Mouse (Mus musculus): ENCODE results near the gene Ercc8. TPM values are rescaled to one million over a fixed set of nuclear protein-coding genes. Genes with fewer than 3 reads are reported as not detected.
A peak's percentile ranks its signal among the peaks of the same experiment; 100 is the strongest.

Ercc8 gene
- 24.5 and 27.2 TPM in 2 replicates for polyA plus RNA-seq (2014; fragmentation: Nextera tagmentation; extraction: Ambion mirVana)

- H3K36me3 ChIP-seq (ENCODE audit: control insufficient read depth, insufficient read depth, low read length) = no peaks in the 10 kb centered on the region
- H3K27ac ChIP-seq (ENCODE audit: low read depth, low read length) = no peak within 1 kb of the TSS
- peak within 1 kb of the TSS; percentile 81 for H3K4me2 ChIP-seq (replicated peaks; ENCODE audit: low read depth, low read length)
- H3K4me1 ChIP-seq (replicated peaks; ENCODE audit: control insufficient read depth, insufficient read depth, low read length) = peaks cover 3% of the 10 kb centered on the region; the same call in 1 of the 2 replicates
- under 1% methylated on average over 47 of the region's 47 CpGs for WGBS
- no peaks in the 10 kb centered on the region for H3K9me3 ChIP-seq (ENCODE audit: control insufficient read depth, low read length)
- H3K27me3 ChIP-seq (ENCODE audit: control insufficient read depth, insufficient read depth, low read length) = no peaks in the 10 kb centered on the region
- ATAC-seq (ENCODE audit: low FRiP score) (peak; percentile 99), DNase-seq (ENCODE audit: low spot score) (peak; percentile 99)
- H3K9ac ChIP-seq (ENCODE audit: low read depth, low read length) = peak within 1 kb of the TSS; percentile 71
- peak within 1 kb of the TSS; percentile 92 for H3K4me3 ChIP-seq (ENCODE audit: low read depth, low read length)
These were observed at the start of gene Ercc8, which contains the start of gene Ndufaf2 for GRCm38 (mm10) chr13:108158465-108159240. Ercc8 (plus strand) TSS chr13:108158731. Ndufaf2 (minus strand) TSS chr13:108158623.

GRCm38 (mm10) chr13:108110929-108111328 lies 47.6 kb upstream of the Ercc8 start:
- WGBS = 92% methylated on average over 6 of the region's 6 CpGs

GRCm38 (mm10) chr13:108113536-108113935 lies 45.0 kb upstream of the Ercc8 start:
- Histone ChIP-seq H3K4me1 (replicated peaks; ENCODE audit: control insufficient read depth, insufficient read depth, low read length) (no peaks in the 10 kb centered on the region), H3K27me3 (ENCODE audit: control insufficient read depth, insufficient read depth, low read length) (no peaks in the 10 kb centered on the region), H3K4me3 (ENCODE audit: low read depth, low read length) (no peak overlapping the region), H3K4me2 (replicated peaks; ENCODE audit: low read depth, low read length) (no peak overlapping the region), H3K9ac (ENCODE audit: low read depth, low read length) (no peak overlapping the region), H3K9me3 (ENCODE audit: control insufficient read depth, low read length) (no peaks in the 10 kb centered on the region), H3K27ac (ENCODE audit: low read depth, low read length) (no peak overlapping the region), H3K36me3 (ENCODE audit: control insufficient read depth, insufficient read depth, low read length) (no peaks in the 10 kb centered on the region)
- no peak for DNase-seq (ENCODE audit: low spot score)
- 92% methylated on average over 5 of the region's 5 CpGs for WGBS
- ATAC-seq (ENCODE audit: low FRiP score) = no peak

More at GRCm38 (mm10) chr13:108110929-108111328, 47.6 kb upstream of the Ercc8 start:
- H3K4me1 ChIP-seq (replicated peaks; ENCODE audit: control insufficient read depth, insufficient read depth, low read length) = no peaks in the 10 kb centered on the region
- ATAC-seq (ENCODE audit: low FRiP score) (no peak), DNase-seq (ENCODE audit: low spot score) (no peak)
- no peaks in the 10 kb centered on the region for H3K27me3 ChIP-seq (ENCODE audit: control insufficient read depth, insufficient read depth, low read length)
- H3K27ac ChIP-seq (ENCODE audit: low read depth, low read length) = no peak overlapping the region
- no peaks in the 10 kb centered on the region for H3K9me3 ChIP-seq (ENCODE audit: control insufficient read depth, low read length)
- no peak overlapping the region for H3K9ac ChIP-seq (ENCODE audit: low read depth, low read length)
- H3K36me3 ChIP-seq (ENCODE audit: control insufficient read depth, insufficient read depth, low read length) = no peaks in the 10 kb centered on the region
- no peak overlapping the region for H3K4me3 ChIP-seq (ENCODE audit: low read depth, low read length)
- no peak overlapping the region for H3K4me2 ChIP-seq (replicated peaks; ENCODE audit: low read depth, low read length)

GRCm38 (mm10) chr13:108114257-108114656 lies 44.3 kb upstream of the Ercc8 start:
- H3K4me2 ChIP-seq (replicated peaks; ENCODE audit: low read depth, low read length) = no peak overlapping the region
- H3K27me3 ChIP-seq (ENCODE audit: control insufficient read depth, insufficient read depth, low read length) = no peaks in the 10 kb centered on the region
- no peak overlapping the region for H3K4me3 ChIP-seq (ENCODE audit: low read depth, low read length)
- ATAC-seq (ENCODE audit: low FRiP score) = no peak
- no peaks in the 10 kb centered on the region for H3K4me1 ChIP-seq (replicated peaks; ENCODE audit: control insufficient read depth, insufficient read depth, low read length)
- H3K9ac ChIP-seq (ENCODE audit: low read depth, low read length) = no peak overlapping the region
- H3K36me3 ChIP-seq (ENCODE audit: control insufficient read depth, insufficient read depth, low read length) = no peaks in the 10 kb centered on the region
- H3K9me3 ChIP-seq (ENCODE audit: control insufficient read depth, low read length) = no peaks in the 10 kb centered on the region
- H3K27ac ChIP-seq (ENCODE audit: low read depth, low read length) = no peak overlapping the region
- WGBS = 81% methylated on average over 3 of the region's 3 CpGs
- no peak for DNase-seq (ENCODE audit: low spot score)

- no peak for DNase-seq (ENCODE audit: low spot score)
- H3K4me1 ChIP-seq (replicated peaks; ENCODE audit: control insufficient read depth, insufficient read depth, low read length) = no peaks in the 10 kb centered on the region
- H3K4me2 ChIP-seq (replicated peaks; ENCODE audit: low read depth, low read length) = no peak overlapping the region
- no peaks in the 10 kb centered on the region for H3K36me3 ChIP-seq (ENCODE audit: control insufficient read depth, insufficient read depth, low read length)
- no peak overlapping the region for H3K27ac ChIP-seq (ENCODE audit: low read depth, low read length)
- no peaks in the 10 kb centered on the region for H3K27me3 ChIP-seq (ENCODE audit: control insufficient read depth, insufficient read depth, low read length)
- H3K9me3 ChIP-seq (ENCODE audit: control insufficient read depth, low read length) = no peaks in the 10 kb centered on the region
- no peak for ATAC-seq (ENCODE audit: low FRiP score)
- no peak overlapping the region for H3K9ac ChIP-seq (ENCODE audit: low read depth, low read length)
- no peak overlapping the region for H3K4me3 ChIP-seq (ENCODE audit: low read depth, low read length)
These were observed 40.9 kb upstream of the Ercc8 start for GRCm38 (mm10) chr13:108117654-108118053.

- Histone ChIP-seq H3K9ac (ENCODE audit: low read depth, low read length) (no peak overlapping the region), H3K4me3 (ENCODE audit: low read depth, low read length) (no peak overlapping the region), H3K36me3 (ENCODE audit: control insufficient read depth, insufficient read depth, low read length) (no peaks in the 10 kb centered on the region), H3K27me3 (ENCODE audit: control insufficient read depth, insufficient read depth, low read length) (no peaks in the 10 kb centered on the region), H3K4me1 (replicated peaks; ENCODE audit: control insufficient read depth, insufficient read depth, low read length) (no peaks in the 10 kb centered on the region), H3K27ac (ENCODE audit: low read depth, low read length) (no peak overlapping the region), H3K4me2 (replicated peaks; ENCODE audit: low read depth, low read length) (no peak overlapping the region), H3K9me3 (ENCODE audit: control insufficient read depth, low read length) (no peaks in the 10 kb centered on the region)
- no peak for ATAC-seq (ENCODE audit: low FRiP score)
- WGBS = 53% methylated on average over 1 of the region's 1 CpGs
- no peak for DNase-seq (ENCODE audit: low spot score)
These were observed 40.3 kb upstream of the Ercc8 start for GRCm38 (mm10) chr13:108118188-108118587.

GRCm38 (mm10) chr13:108119411-108120310 lies 38.9 kb upstream of the Ercc8 start:
- WGBS = 86% methylated on average over 9 of the region's 9 CpGs
- H3K4me3 ChIP-seq (ENCODE audit: low read depth, low read length) = no peak overlapping the region
- H3K36me3 ChIP-seq (ENCODE audit: control insufficient read depth, insufficient read depth, low read length) = no peaks in the 10 kb centered on the region
- H3K27ac ChIP-seq (ENCODE audit: low read depth, low read length) = no peak overlapping the region
- H3K27me3 ChIP-seq (ENCODE audit: control insufficient read depth, insufficient read depth, low read length) = no peaks in the 10 kb centered on the region
- DNase-seq (ENCODE audit: low spot score) = no peak
- no peak overlapping the region for H3K9ac ChIP-seq (ENCODE audit: low read depth, low read length)
- no peak for ATAC-seq (ENCODE audit: low FRiP score)
- H3K4me1 ChIP-seq (replicated peaks; ENCODE audit: control insufficient read depth, insufficient read depth, low read length) = no peaks in the 10 kb centered on the region
- no peak overlapping the region for H3K4me2 ChIP-seq (replicated peaks; ENCODE audit: low read depth, low read length)
- H3K9me3 ChIP-seq (ENCODE audit: control insufficient read depth, low read length) = no peaks in the 10 kb centered on the region

GRCm38 (mm10) chr13:108123109-108123723 lies 35.3 kb upstream of the Ercc8 start:
- Histone ChIP-seq H3K9ac (ENCODE audit: low read depth, low read length) (no peak overlapping the region), H3K27me3 (ENCODE audit: control insufficient read depth, insufficient read depth, low read length) (no peaks in the 10 kb centered on the region), H3K4me2 (replicated peaks; ENCODE audit: low read depth, low read length) (0 out of 2 replicates have a peak overlapping the region, but pooled peaks have one; percentile 11), H3K36me3 (ENCODE audit: control insufficient read depth, insufficient read depth, low read length) (no peaks in the 10 kb centered on the region), H3K4me3 (ENCODE audit: low read depth, low read length) (no peak overlapping the region), H3K4me1 (replicated peaks; ENCODE audit: control insufficient read depth, insufficient read depth, low read length) (no peaks in the 10 kb centered on the region), H3K9me3 (ENCODE audit: control insufficient read depth, low read length) (no peaks in the 10 kb centered on the region), H3K27ac (ENCODE audit: low read depth, low read length) (0 out of 2 replicates have a peak overlapping the region, but pooled peaks have one; percentile 24)
- WGBS = 40% methylated on average over 15 of the region's 15 CpGs
- peak; percentile 29 for DNase-seq (ENCODE audit: low spot score)
- ATAC-seq (ENCODE audit: low FRiP score) = no peak

Data from hindbrain, embryonic 11.5 days (tissue).